Mouse (Mus musculus) C2C12 (cell line): ENCODE data around the gene Dnase1l3. TPM values are rescaled to one million over a fixed set of nuclear protein-coding genes. Genes with fewer than 3 reads are reported as not detected.

Experiments used
- H3K27me3 ChIP-seq: one replicate; pipeline ENCODE4 v1.6.1; 2011; ENCODE audit not compliant: control insufficient read depth, insufficient read depth, insufficient read length
- H3K36me3 ChIP-seq: one replicate; pipeline ENCODE4 v1.6.1; 2011; ENCODE audit not compliant: control insufficient read depth, insufficient read depth
- H3K4me3 ChIP-seq: one replicate; pipeline ENCODE4 v1.5.1; 2011; ENCODE audit warnings: mild to moderate bottlenecking, control low read depth; ENCODE audit not compliant: poor library complexity, insufficient read depth, severe bottlenecking
- H3K79me2 ChIP-seq: one replicate; pipeline ENCODE4 v1.6.1; 2011; ENCODE audit not compliant: control insufficient read depth, insufficient read depth
- H3K79me3 ChIP-seq: one replicate; pipeline ENCODE4 v1.6.1; 2011; ENCODE audit warnings: low read depth, control low read depth
- H3ac ChIP-seq: one replicate; pipeline ENCODE3; 2011; ENCODE audit warnings: low read depth; ENCODE audit not compliant: control insufficient read depth, insufficient read length
- CEBPB ChIP-seq: IDR thresholded peaks from one replicate; pipeline ENCODE4 v1.6.1; 2011; ENCODE audit warnings: low read depth, mild to moderate bottlenecking, control low read depth, moderate library complexity
- CTCF ChIP-seq: IDR thresholded peaks from one replicate; pipeline ENCODE4 v1.5.1; 2011; ENCODE audit not compliant: control insufficient read depth, insufficient read depth, insufficient read length
- FOSL1 ChIP-seq: IDR thresholded peaks from one replicate; pipeline ENCODE4 v1.8.0; 2011; ENCODE audit warnings: mild to moderate bottlenecking, low read length; ENCODE audit not compliant: poor library complexity, insufficient read depth, severe bottlenecking
- MAX ChIP-seq: IDR thresholded peaks from one replicate; pipeline ENCODE4 v1.6.1; 2011; ENCODE audit warnings: mild to moderate bottlenecking, control low read depth
- MYOD1 ChIP-seq: IDR thresholded peaks from one replicate; pipeline ENCODE4 v1.6.1; 2011; ENCODE audit warnings: low read depth; ENCODE audit not compliant: control insufficient read depth, insufficient read length
- MYOG ChIP-seq: IDR thresholded peaks from one replicate; pipeline ENCODE4 v1.6.1; 2011; ENCODE audit not compliant: control insufficient read depth, insufficient read length; ENCODE audit errors: extremely low read depth
- USF1 ChIP-seq: IDR thresholded peaks from one replicate; pipeline ENCODE4 v1.6.1; 2011; ENCODE audit warnings: low read depth, mild to moderate bottlenecking, control low read depth, moderate library complexity
- polyA plus RNA-seq: library from polyadenylated mRNA; unstranded; fragments of >200 nt; fragmentation: generic; extraction: Trizol; gene quantifications from one replicate; pipeline ENCODE4 v1.2.1, GENCODE M21; 2012; ENCODE audit warnings: missing spikeins

Gene Dnase1l3
- polyA plus RNA-seq, 1 experiment = not detected

GRCm38 (mm10) chr14:8038791-8039448, 44.5 kb upstream of the Dnase1l3 start:
- Histone ChIP-seq H3K27me3 (no peaks in the 10 kb centered on the region), H3K36me3 (no peaks in the 10 kb centered on the region), H3ac (no peak overlapping the region), H3K79me2 (no peaks in the 10 kb centered on the region), H3K79me3 (no peaks in the 10 kb centered on the region), H3K4me3 (no peak overlapping the region)
- no peak for TF ChIP-seq MAX
- TF ChIP-seq CEBPB = no peak
- no peak for TF ChIP-seq MYOD1
- TF ChIP-seq MYOG = no peak
- TF ChIP-seq FOSL1 = no peak
- TF ChIP-seq CTCF = no peak
- TF ChIP-seq USF1 = no peak

DNA sequence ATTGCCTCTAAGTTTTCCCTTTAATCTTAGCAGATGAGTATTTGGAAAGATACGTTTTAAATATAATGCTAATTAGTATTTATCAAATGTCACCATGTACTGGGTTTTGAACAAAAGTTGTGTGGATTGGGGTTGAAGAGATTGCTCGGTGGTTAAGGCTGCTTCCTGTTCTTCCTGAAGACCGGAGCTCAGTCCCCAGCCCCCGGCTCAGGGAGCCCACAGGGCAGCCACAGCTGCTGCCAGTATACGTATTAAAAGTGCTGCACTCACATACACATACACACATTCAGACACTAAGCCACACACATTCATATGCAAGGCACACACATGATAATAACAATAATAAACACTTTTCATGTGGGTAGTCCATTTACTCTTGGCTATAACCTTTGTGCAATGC, 43.8 kb upstream of the Dnase1l3 start:
- H3K36me3 ChIP-seq = no peaks in the 10 kb centered on the region
- no peaks in the 10 kb centered on the region for H3K79me3 ChIP-seq
- no peak for TF ChIP-seq MAX
- no peak for TF ChIP-seq FOSL1
- no peak for TF ChIP-seq CTCF
- TF ChIP-seq MYOD1 = no peak
- TF ChIP-seq USF1 = no peak
- TF ChIP-seq MYOG = no peak
- no peak for TF ChIP-seq CEBPB
- no peak overlapping the region for H3K4me3 ChIP-seq
- no peak overlapping the region for H3ac ChIP-seq
- H3K27me3 ChIP-seq = no peaks in the 10 kb centered on the region
- no peaks in the 10 kb centered on the region for H3K79me2 ChIP-seq

DNA sequence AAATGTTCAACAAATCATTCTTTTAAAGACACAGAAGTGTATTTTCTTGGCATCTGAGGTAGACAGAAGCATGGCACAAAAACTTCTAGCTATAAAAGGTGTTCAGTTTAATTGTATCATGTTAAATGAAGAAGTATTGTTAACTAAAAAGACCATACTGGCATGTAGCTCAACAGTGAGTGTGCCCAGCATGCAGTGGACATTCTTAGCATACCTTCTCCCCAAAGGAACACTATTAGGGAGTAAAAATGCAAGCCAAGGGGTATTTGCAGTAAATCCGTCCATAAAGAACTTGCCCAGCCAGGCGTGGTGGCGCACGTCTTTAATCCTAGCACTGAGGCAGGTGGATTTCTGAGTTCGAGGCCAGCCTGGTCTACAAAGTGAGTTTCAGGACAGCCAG, 42.0 kb upstream of the Dnase1l3 start:
- no peaks in the 10 kb centered on the region for H3K36me3 ChIP-seq
- H3K27me3 ChIP-seq = no peaks in the 10 kb centered on the region
- TF ChIP-seq USF1 (no peak), MAX (no peak), MYOG (no peak), CTCF (no peak), MYOD1 (no peak), FOSL1 (no peak), CEBPB (no peak)
- H3K79me2 ChIP-seq = no peaks in the 10 kb centered on the region
- no peak overlapping the region for H3ac ChIP-seq
- H3K79me3 ChIP-seq = no peaks in the 10 kb centered on the region
- H3K4me3 ChIP-seq = no peak overlapping the region

- Histone ChIP-seq H3K79me2 (no peaks in the 10 kb centered on the region), H3K4me3 (no peak overlapping the region), H3ac (no peak overlapping the region), H3K27me3 (no peaks in the 10 kb centered on the region), H3K79me3 (no peaks in the 10 kb centered on the region), H3K36me3 (no peaks in the 10 kb centered on the region)
- TF ChIP-seq MYOD1 = no peak
- TF ChIP-seq CEBPB = no peak
- no peak for TF ChIP-seq FOSL1
- no peak for TF ChIP-seq CTCF
- no peak for TF ChIP-seq MAX
- TF ChIP-seq USF1 = no peak
- no peak for TF ChIP-seq MYOG
Observed at GRCm38 (mm10) chr14:8035951-8036350, 41.6 kb upstream of the Dnase1l3 start.

- Histone ChIP-seq H3K36me3 (no peaks in the 10 kb centered on the region), H3ac (no peak overlapping the region), H3K27me3 (no peaks in the 10 kb centered on the region)
Observed at GRCm38 (mm10) chr14:8034561-8034960, 40.2 kb upstream of the Dnase1l3 start.

More at GRCm38 (mm10) chr14:8034561-8034960, 40.2 kb upstream of the Dnase1l3 start:
- no peak overlapping the region for H3K4me3 ChIP-seq
- H3K79me2 ChIP-seq = no peaks in the 10 kb centered on the region
- TF ChIP-seq USF1 (no peak), MAX (no peak), CEBPB (no peak), MYOD1 (no peak), MYOG (no peak), FOSL1 (no peak), CTCF (no peak)
- H3K79me3 ChIP-seq = no peaks in the 10 kb centered on the region
